Mouse (Mus musculus) forebrain, embryonic 15.5 days (tissue): ENCODE data around the gene Daam1. TPM values are rescaled to one million over a fixed set of nuclear protein-coding genes. Genes with fewer than 3 reads are reported as not detected.

ENCODE experiments used
- ATAC-seq: fragments of 200-750 bp; cut with Nextera tagmentation; replicated peaks from 2 replicates; pipeline ENCODE4 v1.8.0; 2017; ENCODE audit warnings: mild to moderate bottlenecking, moderate TSS enrichment, moderate library complexity
- H3K27ac ChIP-seq: fragments of 300-500 bp; sonication (generic); replicated peaks from 2 replicates; pipeline ENCODE4 v1.5.1; 2015; ENCODE audit warnings: mild to moderate bottlenecking, inconsistent platforms
- H3K27me3 ChIP-seq: fragments of 300-500 bp; sonication (generic); 2 replicates; pipeline ENCODE4 v1.6.1; 2015; ENCODE audit warnings: inconsistent platforms
- H3K36me3 ChIP-seq: fragments of 300-500 bp; sonication (generic); 2 replicates; pipeline ENCODE4 v1.6.1; 2015; ENCODE audit warnings: mild to moderate bottlenecking, inconsistent platforms
- H3K4me1 ChIP-seq: fragments of 300-500 bp; sonication (generic); 2 replicates; pipeline ENCODE4 v1.6.1; 2015; ENCODE audit warnings: inconsistent platforms
- H3K4me2 ChIP-seq: fragments of 300-500 bp; sonication (generic); replicated peaks from 2 replicates; pipeline ENCODE4 v1.6.1; 2015; ENCODE audit warnings: mild to moderate bottlenecking, inconsistent platforms
- H3K4me3 ChIP-seq: fragments of 300-500 bp; sonication (generic); 2 replicates; pipeline ENCODE4 v1.5.1; 2015; ENCODE audit warnings: mild to moderate bottlenecking, inconsistent platforms
- H3K9ac ChIP-seq: fragments of 300-500 bp; sonication (generic); replicated peaks from 2 replicates; pipeline ENCODE4 v1.6.1; 2015; ENCODE audit warnings: mild to moderate bottlenecking, inconsistent platforms
- H3K9me3 ChIP-seq: fragments of 300-500 bp; sonication (generic); 2 replicates; pipeline ENCODE4 v1.6.1; 2016; ENCODE audit warnings: inconsistent platforms
- WGBS: fragments of 180-500 bp; shearing (Covaris S2); methylation state at CpG from one replicate; pipeline ENCODE4 v1.1.7; 2015; ENCODE audit warnings: mixed read lengths; 5-methylcytosine and 5-hydroxymethylcytosine counted together
- polyA plus RNA-seq: library from polyadenylated mRNA; unstranded; fragments of >200 nt; fragmentation: Nextera tagmentation; extraction: Ambion mirVana; gene quantifications from 2 replicates; pipeline ENCODE4 v1.2.1, GENCODE M21; 2015

The Daam1 gene
- polyA plus RNA-seq, 1 experiment from 2014 or later, result 25.6 TPM

GRCm38 (mm10) chr12:72001811-72002210, 170.9 kb downstream of the Daam1 start:
- WGBS, result 76% methylated on average over 1 of the region's 1 CpGs
- no peaks in the 10 kb centered on the region for H3K36me3 ChIP-seq
- no peak for ATAC-seq

GRCm38 (mm10) chr12:72005307-72005706, 174.4 kb downstream of the Daam1 start:
- no peak overlapping the region for H3K4me3 ChIP-seq
- no peak overlapping the region for H3K27ac ChIP-seq
- 96% methylated on average over 3 of the region's 3 CpGs for WGBS
- H3K4me1 ChIP-seq, result no peaks in the 10 kb centered on the region
- no peaks in the 10 kb centered on the region for H3K36me3 ChIP-seq
- H3K9me3 ChIP-seq, result no peaks in the 10 kb centered on the region
- no peak overlapping the region for H3K4me2 ChIP-seq
- H3K27me3 ChIP-seq, result no peaks in the 10 kb centered on the region
- ATAC-seq, result no peak
- H3K9ac ChIP-seq, result no peak overlapping the region

More at GRCm38 (mm10) chr12:72001811-72002210, 170.9 kb downstream of the Daam1 start:
- no peaks in the 10 kb centered on the region for H3K27me3 ChIP-seq
- no peak overlapping the region for H3K9ac ChIP-seq
- no peak overlapping the region for H3K4me3 ChIP-seq
- H3K27ac ChIP-seq, result no peak overlapping the region
- no peaks in the 10 kb centered on the region for H3K4me1 ChIP-seq
- H3K9me3 ChIP-seq, result no peaks in the 10 kb centered on the region
- H3K4me2 ChIP-seq, result no peak overlapping the region

- ATAC-seq, result no peak
- Histone ChIP-seq H3K9ac (no peak overlapping the region), H3K36me3 (no peaks in the 10 kb centered on the region), H3K4me3 (no peak overlapping the region), H3K27ac (no peak overlapping the region), H3K4me1 (no peaks in the 10 kb centered on the region), H3K4me2 (no peak overlapping the region), H3K27me3 (no peaks in the 10 kb centered on the region), H3K9me3 (no peaks in the 10 kb centered on the region)
- 91% methylated on average over 3 of the region's 3 CpGs for WGBS
Measured at GRCm38 (mm10) chr12:72007656-72008055, 176.8 kb downstream of the Daam1 start.

- Histone ChIP-seq H3K4me1 (peaks cover 10% of the 10 kb centered on the region; the same call in 1 of the 2 replicates), H3K4me2 (no peak overlapping the region), H3K9ac (no peak overlapping the region), H3K4me3 (no peak overlapping the region), H3K27ac (no peak overlapping the region), H3K36me3 (no peaks in the 10 kb centered on the region), H3K27me3 (no peaks in the 10 kb centered on the region), H3K9me3 (no peaks in the 10 kb centered on the region)
- no peak for ATAC-seq
- 85% methylated on average over 11 of the region's 13 CpGs for WGBS
Measured at GRCm38 (mm10) chr12:72009051-72009902, 178.4 kb downstream of the Daam1 start.

- WGBS, result 96% methylated on average over 3 of the region's 3 CpGs
- Histone ChIP-seq H3K9me3 (no peaks in the 10 kb centered on the region), H3K4me1 (peaks cover 14% of the 10 kb centered on the region; the same call in 1 of the 2 replicates), H3K36me3 (no peaks in the 10 kb centered on the region), H3K27me3 (no peaks in the 10 kb centered on the region), H3K4me3 (no peak overlapping the region), H3K9ac (no peak overlapping the region), H3K27ac (no peak overlapping the region), H3K4me2 (no peak overlapping the region)
- no peak for ATAC-seq
Measured at GRCm38 (mm10) chr12:72011404-72011803, 180.5 kb downstream of the Daam1 start.

GRCm38 (mm10) chr12:72012126-72012525, 181.2 kb downstream of the Daam1 start:
- Histone ChIP-seq H3K9me3 (no peaks in the 10 kb centered on the region), H3K9ac (no peak overlapping the region), H3K4me1 (peaks cover 14% of the 10 kb centered on the region; the same call in 1 of the 2 replicates), H3K27me3 (no peaks in the 10 kb centered on the region), H3K36me3 (no peaks in the 10 kb centered on the region), H3K4me3 (no peak overlapping the region), H3K27ac (no peak overlapping the region), H3K4me2 (no peak overlapping the region)
- WGBS, result 88% methylated on average over 6 of the region's 6 CpGs
- ATAC-seq, result no peak

- H3K27me3 ChIP-seq, result no peaks in the 10 kb centered on the region
- ATAC-seq, result no peak; the same call in 1 of the 2 replicates
- H3K9ac ChIP-seq, result no peak overlapping the region
- H3K4me2 ChIP-seq, result no peak overlapping the region
- H3K9me3 ChIP-seq, result no peaks in the 10 kb centered on the region
- no peaks in the 10 kb centered on the region for H3K36me3 ChIP-seq
- H3K4me3 ChIP-seq, result no peak overlapping the region
- WGBS, result 77% methylated on average over 13 of the region's 13 CpGs
- H3K4me1 ChIP-seq, result peaks cover 14% of the 10 kb centered on the region; the same call in 1 of the 2 replicates
- H3K27ac ChIP-seq, result 0 out of 2 replicates have a peak overlapping the region, but pooled peaks have one; percentile 11
Measured at GRCm38 (mm10) chr12:72013711-72014354, 183.0 kb downstream of the Daam1 start.

- no peaks in the 10 kb centered on the region for H3K9me3 ChIP-seq
- no peak overlapping the region for H3K9ac ChIP-seq
- peaks cover 14% of the 10 kb centered on the region; the same call in 1 of the 2 replicates for H3K4me1 ChIP-seq
- H3K36me3 ChIP-seq, result no peaks in the 10 kb centered on the region
- no peak overlapping the region for H3K4me3 ChIP-seq
- ATAC-seq, result no peak
- H3K4me2 ChIP-seq, result no peak overlapping the region
- 52% methylated on average over 10 of the region's 10 CpGs for WGBS
- H3K27ac ChIP-seq, result no peak overlapping the region
- no peaks in the 10 kb centered on the region for H3K27me3 ChIP-seq
Measured at GRCm38 (mm10) chr12:72014355-72014776, 183.5 kb downstream of the Daam1 start.

- no peak for ATAC-seq
- no peak overlapping the region for H3K4me3 ChIP-seq
- H3K9me3 ChIP-seq, result no peaks in the 10 kb centered on the region
- no peak overlapping the region for H3K27ac ChIP-seq
- H3K36me3 ChIP-seq, result no peaks in the 10 kb centered on the region
- H3K4me1 ChIP-seq, result peaks cover 14% of the 10 kb centered on the region; the same call in 1 of the 2 replicates
- no peaks in the 10 kb centered on the region for H3K27me3 ChIP-seq
- 78% methylated on average over 5 of the region's 5 CpGs for WGBS
- H3K9ac ChIP-seq, result no peak overlapping the region
- no peak overlapping the region for H3K4me2 ChIP-seq
Measured at GRCm38 (mm10) chr12:72015296-72015695, 184.4 kb downstream of the Daam1 start.

- Histone ChIP-seq H3K27ac (no peak overlapping the region), H3K4me2 (no peak overlapping the region), H3K9ac (no peak overlapping the region)
Measured at GRCm38 (mm10) chr12:72020285-72020684, 189.4 kb downstream of the Daam1 start.

GRCm38 (mm10) chr12:72021543-72021942, 190.7 kb downstream of the Daam1 start:
- no peak for ATAC-seq
- no peak overlapping the region for H3K4me3 ChIP-seq
- H3K9ac ChIP-seq, result no peak overlapping the region
- H3K36me3 ChIP-seq, result no peaks in the 10 kb centered on the region
- H3K9me3 ChIP-seq, result no peaks in the 10 kb centered on the region
- H3K27me3 ChIP-seq, result no peaks in the 10 kb centered on the region
- H3K4me1 ChIP-seq, result no peaks in the 10 kb centered on the region
- WGBS, result 76% methylated on average over 5 of the region's 5 CpGs
- H3K27ac ChIP-seq, result no peak overlapping the region
- H3K4me2 ChIP-seq, result no peak overlapping the region

More at GRCm38 (mm10) chr12:72020285-72020684, 189.4 kb downstream of the Daam1 start:
- WGBS, result 72% methylated on average over 4 of the region's 4 CpGs
- Histone ChIP-seq H3K36me3 (no peaks in the 10 kb centered on the region), H3K27me3 (no peaks in the 10 kb centered on the region), H3K4me1 (no peaks in the 10 kb centered on the region), H3K9me3 (no peaks in the 10 kb centered on the region), H3K4me3 (no peak overlapping the region)
- ATAC-seq, result no peak

GRCm38 (mm10) chr12:72022790-72023189, 191.9 kb downstream of the Daam1 start:
- ATAC-seq, result no peak
- Histone ChIP-seq H3K36me3 (no peaks in the 10 kb centered on the region), H3K9ac (no peak overlapping the region), H3K4me1 (no peaks in the 10 kb centered on the region), H3K4me3 (no peak overlapping the region), H3K27ac (no peak overlapping the region), H3K27me3 (no peaks in the 10 kb centered on the region), H3K9me3 (no peaks in the 10 kb centered on the region), H3K4me2 (no peak overlapping the region)
- 95% methylated on average over 3 of the region's 3 CpGs for WGBS
